Mouse (Mus musculus): ENCODE results near the gene Arhgef38. TPM values are rescaled to one million over a fixed set of nuclear protein-coding genes. Genes with fewer than 3 reads are reported as not detected.

Gene Arhgef38
- polyA plus RNA-seq, 1 experiment from 2014 or later: not detected

GRCm38 (mm10) chr3:133092274-133092853 lies 142.4 kb downstream of the Arhgef38 start:
- ATAC-seq (ENCODE audit: insufficient number of reproducible peaks, insufficient read depth, low FRiP score, low TSS enrichment, low read depth): no peak
- peak overlapping the region; percentile 73 for H3K4me3 ChIP-seq (replicated peaks)
- peak overlapping the region; percentile 99 for H3K27ac ChIP-seq
- peak overlapping the region; percentile 98 for H3K9ac ChIP-seq (replicated peaks)
- H3K9me3 ChIP-seq: no peaks in the 10 kb centered on the region
- H3K27me3 ChIP-seq: no peaks in the 10 kb centered on the region
- 0 out of 2 replicates have a peak, but pooled peaks cover 5% of the 10 kb centered on the region for H3K36me3 ChIP-seq
- H3K4me1 ChIP-seq (replicated peaks): peaks cover 20% of the 10 kb centered on the region
- H3K4me2 ChIP-seq: peak overlapping the region; percentile 69
- WGBS: 2% methylated on average over 7 of the region's 7 CpGs

- peak within 1 kb of the TSS; percentile 69 for H3K4me2 ChIP-seq
- H3K9ac ChIP-seq (replicated peaks): peak within 1 kb of the TSS; percentile 98
- H3K27ac ChIP-seq: peak within 1 kb of the TSS; percentile 99
- ATAC-seq (ENCODE audit: insufficient number of reproducible peaks, insufficient read depth, low FRiP score, low TSS enrichment, low read depth): peak; percentile 97
- H3K4me3 ChIP-seq (replicated peaks): peak within 1 kb of the TSS; percentile 73
- no peaks in the 10 kb centered on the region for H3K27me3 ChIP-seq
- peaks cover 20% of the 10 kb centered on the region for H3K4me1 ChIP-seq (replicated peaks)
- H3K36me3 ChIP-seq: 0 out of 2 replicates have a peak, but pooled peaks cover 2% of the 10 kb centered on the region
- H3K9me3 ChIP-seq: no peaks in the 10 kb centered on the region
- under 1% methylated on average over 53 of the region's 53 CpGs for WGBS
Observed at GRCm38 (mm10) chr3:133091664-133092273, 143.0 kb downstream of the Arhgef38 start, which contains the start of the genes Ints12 and Gstcd. Gene Ints12, plus strand, starts transcription at chr3:133091840. Gene Gstcd, minus strand, starts transcription at chr3:133092033.

- Histone ChIP-seq H3K27me3 (no peaks in the 10 kb centered on the region), H3K27ac (peak overlapping the region; percentile 99), H3K4me1 (replicated peaks) (peaks cover 20% of the 10 kb centered on the region), H3K4me3 (replicated peaks) (peak overlapping the region; percentile 73), H3K36me3 (no peaks in the 10 kb centered on the region), H3K9ac (replicated peaks) (peak overlapping the region; percentile 98), H3K9me3 (no peaks in the 10 kb centered on the region), H3K4me2 (peak overlapping the region; percentile 69)
- peak; percentile 86 for ATAC-seq (ENCODE audit: insufficient number of reproducible peaks, insufficient read depth, low FRiP score, low TSS enrichment, low read depth)
- WGBS: under 1% methylated on average over 44 of the region's 44 CpGs
Observed at GRCm38 (mm10) chr3:133091121-133091663, 143.6 kb downstream of the Arhgef38 start.

- no peak for ATAC-seq (ENCODE audit: insufficient number of reproducible peaks, insufficient read depth, low FRiP score, low TSS enrichment, low read depth)
- peak overlapping the region; percentile 98 for H3K9ac ChIP-seq (replicated peaks)
- peak overlapping the region; percentile 69 for H3K4me2 ChIP-seq
- peak overlapping the region; percentile 73 for H3K4me3 ChIP-seq (replicated peaks)
- no peaks in the 10 kb centered on the region for H3K9me3 ChIP-seq
- WGBS: 3% methylated on average over 11 of the region's 11 CpGs
- no peaks in the 10 kb centered on the region for H3K27me3 ChIP-seq
- peaks cover 20% of the 10 kb centered on the region for H3K4me1 ChIP-seq (replicated peaks)
- no peaks in the 10 kb centered on the region for H3K36me3 ChIP-seq
- H3K27ac ChIP-seq: peak overlapping the region; percentile 99
Observed at GRCm38 (mm10) chr3:133090247-133091120, 144.3 kb downstream of the Arhgef38 start.

GRCm38 (mm10) chr3:133085858-133086257 lies 148.9 kb downstream of the Arhgef38 start:
- peaks cover 6% of the 10 kb centered on the region for H3K4me1 ChIP-seq (replicated peaks)
- no peak overlapping the region for H3K4me2 ChIP-seq
- no peaks in the 10 kb centered on the region for H3K27me3 ChIP-seq
- peaks cover 32% of the 10 kb centered on the region for H3K36me3 ChIP-seq
- H3K4me3 ChIP-seq (replicated peaks): no peak overlapping the region
- no peak overlapping the region for H3K9ac ChIP-seq (replicated peaks)
- H3K27ac ChIP-seq: no peak overlapping the region
- H3K9me3 ChIP-seq: no peaks in the 10 kb centered on the region
- 70% methylated on average over 3 of the region's 3 CpGs for WGBS
- peak; percentile 58; the same call in 1 of the 2 replicates for ATAC-seq (ENCODE audit: insufficient number of reproducible peaks, insufficient read depth, low FRiP score, low TSS enrichment, low read depth)

- WGBS: 89% methylated on average over 5 of the region's 5 CpGs
- no peak for ATAC-seq (ENCODE audit: insufficient number of reproducible peaks, insufficient read depth, low FRiP score, low TSS enrichment, low read depth)
- H3K27ac ChIP-seq: no peak overlapping the region
Observed at GRCm38 (mm10) chr3:133082736-133083135, 152.0 kb downstream of the Arhgef38 start.

DNA sequence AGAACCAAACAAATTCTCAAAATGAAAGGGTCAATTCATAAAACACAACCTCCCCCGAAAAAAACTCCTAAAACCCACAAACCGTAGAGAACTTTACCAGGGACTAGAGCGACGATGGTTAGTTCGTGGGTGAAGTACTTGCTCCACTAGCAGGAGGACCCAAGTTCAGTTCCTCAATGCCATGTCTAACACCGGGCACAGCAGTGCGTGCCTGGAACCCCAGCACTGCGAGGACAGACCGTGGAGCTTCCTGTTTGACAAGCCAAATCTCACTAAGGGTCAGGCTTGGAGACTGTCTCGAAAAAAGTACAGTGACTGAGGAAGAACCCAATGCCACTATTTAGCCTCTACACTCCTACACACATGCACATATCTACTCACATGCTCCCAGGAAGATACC lies 159.2 kb downstream of the Arhgef38 start:
- WGBS: 88% methylated on average over 10 of the region's 10 CpGs
- H3K9me3 ChIP-seq: no peaks in the 10 kb centered on the region
- no peak overlapping the region for H3K4me2 ChIP-seq
- peaks cover 23% of the 10 kb centered on the region for H3K36me3 ChIP-seq
- H3K4me1 ChIP-seq (replicated peaks): no peaks in the 10 kb centered on the region
- H3K4me3 ChIP-seq (replicated peaks): no peak overlapping the region
- no peak overlapping the region for H3K9ac ChIP-seq (replicated peaks)
- no peak for ATAC-seq (ENCODE audit: insufficient number of reproducible peaks, insufficient read depth, low FRiP score, low TSS enrichment, low read depth)
- H3K27me3 ChIP-seq: no peaks in the 10 kb centered on the region
- H3K27ac ChIP-seq: no peak overlapping the region

More at GRCm38 (mm10) chr3:133082736-133083135, 152.0 kb downstream of the Arhgef38 start:
- Histone ChIP-seq H3K4me2 (no peak overlapping the region), H3K9me3 (no peaks in the 10 kb centered on the region), H3K4me1 (replicated peaks) (no peaks in the 10 kb centered on the region), H3K36me3 (peaks cover 49% of the 10 kb centered on the region), H3K27me3 (no peaks in the 10 kb centered on the region), H3K9ac (replicated peaks) (no peak overlapping the region), H3K4me3 (replicated peaks) (no peak overlapping the region)

Other genes starting within 250 kb of the Arhgef38 start
- 24.0 and 25.9 TPM in 2 replicates for gene Ints12, start 143.1 kb downstream of the Arhgef38 start, polyA plus RNA-seq (2016; fragmentation: Nextera tagmentation; extraction: Ambion mirVana)
- gene Gstcd, start 142.9 kb downstream of the Arhgef38 start, polyA plus RNA-seq (2016; fragmentation: Nextera tagmentation; extraction: Ambion mirVana): 8.6 and 9.3 TPM in 2 replicates
- 84.9 and 86.0 TPM in 2 replicates for gene Ppa2, start 75.2 kb upstream of the Arhgef38 start, polyA plus RNA-seq (2016; fragmentation: Nextera tagmentation; extraction: Ambion mirVana)